8 mouse cellular contexts compared by ENCODE assay signal in the genomic region with DNA sequence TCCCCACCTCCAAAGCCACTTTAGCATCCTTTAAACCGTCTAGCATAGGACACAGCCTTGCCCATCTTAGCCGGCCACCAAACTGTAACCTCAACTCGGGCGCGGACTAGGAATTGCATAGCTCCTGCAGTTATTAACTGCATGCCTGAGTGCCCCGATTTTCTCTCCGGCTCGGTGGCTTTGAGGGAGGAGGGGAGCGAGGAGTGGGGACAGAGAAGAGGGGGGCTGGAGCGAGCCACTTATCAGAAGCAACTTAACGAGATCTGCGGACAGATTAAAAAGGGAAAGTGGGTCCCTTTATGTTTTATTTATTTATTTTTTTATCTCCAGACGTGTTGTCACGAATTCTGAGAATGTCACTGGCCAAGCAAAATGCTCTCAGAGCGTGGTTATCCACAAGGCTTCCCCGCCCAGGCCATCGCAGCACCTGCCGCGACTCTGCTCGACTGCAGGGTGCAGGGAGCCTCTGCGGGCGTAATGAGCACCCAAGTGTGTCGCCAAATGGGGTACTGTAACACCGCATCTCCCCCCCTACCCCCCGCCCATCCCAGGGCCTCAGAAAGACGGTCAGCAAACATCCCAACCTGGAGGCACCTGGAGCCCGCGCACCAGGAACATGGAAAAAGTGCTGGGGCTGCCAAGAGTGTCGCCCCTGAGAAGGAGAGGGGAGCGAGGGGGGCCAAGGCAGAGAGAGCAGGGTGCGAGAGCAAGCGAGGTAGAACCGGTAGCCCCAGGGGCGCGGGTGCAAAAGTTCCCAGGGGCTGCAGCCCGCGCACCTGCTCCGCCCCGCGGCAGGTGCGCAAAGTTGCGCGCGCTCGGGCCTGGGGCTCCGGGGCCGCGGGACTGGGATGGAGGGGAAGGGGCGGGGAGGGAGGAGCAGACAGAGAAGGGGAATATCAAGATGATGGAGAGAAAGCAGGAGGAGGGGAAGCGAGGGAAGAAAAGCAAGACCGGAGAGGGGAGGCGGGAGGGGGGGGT. TPM values are rescaled to one million over a fixed set of nuclear protein-coding genes. Genes with fewer than 3 reads are reported as not detected.
DNase-seq lines count a peak whose midpoint lies in the region; ATAC-seq lines count a peak whose summit lies in the region.

No protein-coding gene starts in this region.

- H3K4me1 ChIP-seq in kidney, embryonic 14.5 days (ENCODE audit: control insufficient read depth, insufficient read depth, low read length), result peaks cover 26% of the 10 kb centered on the region
- H3K4me1 ChIP-seq in brown adipose tissue, adult 24 weeks (ENCODE audit: control insufficient read depth, insufficient read depth, insufficient read length, low read length), result no peaks in the 10 kb centered on the region
- peaks cover 51% of the 10 kb centered on the region for H3K4me1 ChIP-seq in forebrain, embryonic 12.5 days
- peaks cover 31% of the 10 kb centered on the region for H3K4me1 ChIP-seq in liver, embryonic 13.5 days (replicated peaks)

- H3K9me3 ChIP-seq in kidney, embryonic 14.5 days (ENCODE audit: control insufficient read depth, low read length), result no peaks in the 10 kb centered on the region
- no peaks in the 10 kb centered on the region for H3K9me3 ChIP-seq in forebrain, embryonic 12.5 days
- no peaks in the 10 kb centered on the region for H3K9me3 ChIP-seq in liver, embryonic 13.5 days (replicated peaks)

- peak overlapping the region; percentile 77 for H3K9ac ChIP-seq in kidney, embryonic 14.5 days (ENCODE audit: low read depth, low read length)
- H3K9ac ChIP-seq in forebrain, embryonic 12.5 days, result peak overlapping the region; percentile 84
- H3K9ac ChIP-seq in liver, embryonic 13.5 days, result no peak overlapping the region

- H3K4me2 ChIP-seq in kidney, embryonic 14.5 days (replicated peaks; ENCODE audit: low read depth, low read length), result peak overlapping the region; percentile 80
- H3K4me2 ChIP-seq in forebrain, embryonic 12.5 days, result peak overlapping the region; percentile 89
- peak overlapping the region; percentile 74 for H3K4me2 ChIP-seq in liver, embryonic 13.5 days

- whole genome bisulfite sequencing in kidney, embryonic 14.5 days, result under 1% methylated on average over 51 of the region's 52 CpGs
- WGBS in forebrain, embryonic 12.5 days, result under 1% methylated on average over 52 of the region's 52 CpGs
- 3% methylated on average over 52 of the region's 52 CpGs for WGBS in liver, embryonic 13.5 days (ENCODE audit: insufficient replicate concordance)

- peak overlapping the region; percentile 82; the same call in 1 of the 2 replicates for H3K27ac ChIP-seq in kidney, embryonic 14.5 days (ENCODE audit: low read depth, low read length)
- H3K27ac ChIP-seq in brown adipose tissue, adult 24 weeks (replicated peaks; ENCODE audit: low read depth, low read length), result no peak overlapping the region
- peak overlapping the region; percentile 94 for H3K27ac ChIP-seq in forebrain, embryonic 12.5 days
- H3K27ac ChIP-seq in liver, embryonic 13.5 days, result no peak overlapping the region

- peaks cover 8% of the 10 kb centered on the region; the same call in 1 of the 2 replicates for H3K27me3 ChIP-seq in kidney, embryonic 14.5 days (ENCODE audit: control insufficient read depth, insufficient read depth, low read length)
- peaks cover 28% of the 10 kb centered on the region for H3K27me3 ChIP-seq in forebrain, embryonic 12.5 days
- peaks cover 85% of the 10 kb centered on the region for H3K27me3 ChIP-seq in liver, embryonic 13.5 days

- peak overlapping the region; percentile 90 for H3K4me3 ChIP-seq in kidney, embryonic 14.5 days (ENCODE audit: low read length)
- H3K4me3 ChIP-seq in brown adipose tissue, adult 24 weeks (ENCODE audit: insufficient read depth, low read depth, low read length), result peak overlapping the region; percentile 15; the same call in 1 of the 2 replicates
- peak overlapping the region; percentile 88 for H3K4me3 ChIP-seq in forebrain, embryonic 12.5 days (replicated peaks)
- H3K4me3 ChIP-seq in liver, embryonic 13.5 days (replicated peaks), result peak overlapping the region; percentile 66

- no peaks in the 10 kb centered on the region for H3K36me3 ChIP-seq in kidney, embryonic 14.5 days (ENCODE audit: control insufficient read depth, insufficient read depth, low read length)
- H3K36me3 ChIP-seq in forebrain, embryonic 12.5 days (replicated peaks), result no peaks in the 10 kb centered on the region
- no peaks in the 10 kb centered on the region for H3K36me3 ChIP-seq in liver, embryonic 13.5 days

- no peak for DNase-seq in kidney, adult 9 months
- DNase-seq in liver, embryonic 13.5 days, result no peak
- DNase-seq in urinary bladder, postnatal 14 days (ENCODE audit: low spot score), result no peak
- no peak for DNase-seq in gastrocnemius, adult 8-10 months (ENCODE audit: low spot score in 2 of 2)
- DNase-seq in right cerebral cortex, postnatal 10 days (ENCODE audit: low spot score in 2 of 2), result no peak

- ATAC-seq in kidney, embryonic 14.5 days (ENCODE audit: low FRiP score, low TSS enrichment), result 0 out of 2 replicates have a peak, but pooled peaks have one; percentile 32
- peak; percentile 12; the same call in 1 of the 2 replicates for ATAC-seq in forebrain, embryonic 12.5 days (ENCODE audit: low FRiP score)
- no peak for ATAC-seq in liver, embryonic 13.5 days (ENCODE audit: low read depth)

RNA-seq across cellular contexts. Expression of a gene that starts 0.9 kb away (rescaled TPM):
- polyA plus RNA-seq in kidney, embryonic 14.5 days (2014; fragmentation: Nextera tagmentation; extraction: Ambion mirVana), result 12.9 and 15.1 TPM in 2 replicates
- not detected in 2 replicates for polyA plus RNA-seq in brown adipose tissue, adult 24 weeks (2012; ENCODE audit: insufficient read depth, insufficient read length, missing spikeins)
- polyA plus RNA-seq in forebrain, embryonic 12.5 days (2016; fragmentation: Nextera tagmentation; extraction: Ambion mirVana), result 13.7 and 14.0 TPM in 2 replicates
- polyA plus RNA-seq in liver, embryonic 13.5 days (2015; fragmentation: Nextera tagmentation; extraction: Ambion mirVana), result 0.59 and 0.88 TPM in 2 replicates
- total RNA-seq in gastrocnemius, adult 8-10 months (2022), result 1 to 10 TPM; 1.8 to 3.4 (median 2.3) TPM

RNA-seq across cellular contexts. Expression of a gene that starts 51.8 kb away (rescaled TPM):
- 1.6 TPM in 1 of 2 replicates, not detected in the other for polyA plus RNA-seq in kidney, embryonic 14.5 days (2014; fragmentation: Nextera tagmentation; extraction: Ambion mirVana)
- 80.9 and 86.8 TPM in 2 replicates for polyA plus RNA-seq in brown adipose tissue, adult 24 weeks (2012; ENCODE audit: insufficient read depth, insufficient read length, missing spikeins)
- 1.5 and 2.5 TPM in 2 replicates for polyA plus RNA-seq in forebrain, embryonic 12.5 days (2016; fragmentation: Nextera tagmentation; extraction: Ambion mirVana)
- polyA plus RNA-seq in liver, embryonic 13.5 days (2015; fragmentation: Nextera tagmentation; extraction: Ambion mirVana), result 0.70 and 11.9 TPM in 2 replicates
- total RNA-seq in gastrocnemius, adult 8-10 months (2022), result 1,000 to 10,000 TPM in 1 of 4 experiments, 100 to 1,000 TPM in 3; 818 to 1,021 (median 841) TPM

Comparison
In these comparisons a context has a peak if more than half of its experiments do, and no peak if none do; other contexts are left out.
1. H3K27ac ChIP-seq: peak in kidney, embryonic 14.5 days (single experiment) and forebrain, embryonic 12.5 days (single experiment); none in brown adipose tissue, adult 24 weeks (single experiment) and liver, embryonic 13.5 days (single experiment).
2. H3K4me3 ChIP-seq: peak in every context shown above with its lines; median percentile 90 in kidney, embryonic 14.5 days; 88 in forebrain, embryonic 12.5 days; 66 in liver, embryonic 13.5 days; 15 in brown adipose tissue, adult 24 weeks.
3. Peak in every context shown above with its lines, with median percentiles within 50 percentile points of each other: H3K4me2 ChIP-seq.